Mouse (Mus musculus) spleen, adult 2 months (tissue): ENCODE measurements around the gene B4galnt3.

Experiments used
- CTCF ChIP-seq: fragments of 200-500 bp; IDR thresholded peaks from 2 replicates; pipeline ENCODE4 v1.5.1; 2011; ENCODE audit warnings: mild to moderate bottlenecking, inconsistent platforms; ENCODE audit not compliant: insufficient read depth, insufficient read length, insufficient replicate concordance; ENCODE audit errors: extremely low read depth
- POLR2A ChIP-seq: fragments of 200-500 bp; IDR thresholded peaks from 2 replicates; pipeline ENCODE4 v1.6.1; 2011; ENCODE audit warnings: low read depth, low read length, inconsistent platforms

- no peak for TF ChIP-seq CTCF
- TF ChIP-seq POLR2A = no peak
These were observed 100.1 kb downstream of the B4galnt3 start for GRCm38 (mm10) chr6:120194305-120194704.
